Mouse (Mus musculus) large intestine, adult 2 months (tissue): ENCODE results near the gene Capn7. TPM values are rescaled to one million over a fixed set of nuclear protein-coding genes. Genes with fewer than 3 reads are reported as not detected.

Experiments used
- DNase-seq: peaks from one replicate; pipeline ENCODE4 v3.0.0-alpha.2; 2012; ENCODE audit warnings: low read depth, low spot score
- WGBS: fragments of 180-500 bp; shearing (Covaris S2); methylation state at CpG from one replicate; pipeline ENCODE4 v1.1.7; 2018; 5-methylcytosine and 5-hydroxymethylcytosine counted together
- polyA plus RNA-seq: library from polyadenylated mRNA; depleted of rRNA; stranded (reverse); fragments of >200 nt; gene quantifications from 2 replicates; pipeline ENCODE4 v1.2.3, GENCODE M21; 2012; rRNA removed

Capn7 gene
- polyA plus RNA-seq = 8.8 and 12.1 TPM in 2 replicates

DNA sequence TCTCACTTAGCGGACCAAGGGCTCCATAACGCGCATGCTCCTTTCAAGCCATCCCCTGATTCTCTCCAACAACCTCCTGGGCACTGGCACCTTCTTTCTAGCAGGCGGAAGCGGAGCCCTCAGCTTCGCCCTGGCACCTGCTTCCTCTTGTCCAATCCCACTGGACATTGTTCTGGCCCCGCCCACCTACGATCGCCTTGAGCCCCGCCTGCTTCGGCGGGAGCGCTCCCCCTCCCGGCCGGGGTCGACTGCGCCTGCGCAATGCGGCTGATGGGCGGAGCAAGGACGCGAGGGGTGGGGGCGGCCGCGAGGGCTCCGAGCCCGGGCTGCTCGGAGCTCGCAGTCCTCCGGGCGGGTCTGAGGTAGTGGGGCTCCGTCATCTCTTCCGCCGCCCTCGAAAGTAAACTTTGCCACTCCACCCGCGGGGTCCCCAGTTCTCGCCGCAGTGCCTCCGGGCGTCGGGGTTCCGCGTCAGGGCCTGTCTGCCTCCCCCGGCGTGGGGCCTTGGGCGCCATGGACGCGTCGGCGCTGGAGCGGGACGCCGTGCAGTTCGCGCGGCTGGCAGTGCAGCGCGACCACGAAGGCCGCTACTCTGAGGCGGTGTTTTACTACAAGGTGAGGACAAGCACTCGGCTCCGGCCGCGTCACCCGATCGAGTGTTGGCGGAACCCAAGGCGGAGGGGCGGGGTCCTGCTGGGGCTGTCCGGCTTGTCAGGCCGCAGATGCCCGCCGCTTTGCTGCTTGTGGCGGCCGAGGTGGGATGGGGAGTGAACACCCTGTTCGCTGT, at the start of gene Capn7:
Capn7 (plus strand) TSS at position 270 of the 787 bp plus-strand sequence.
- under 1% methylated on average over 78 of the region's 78 CpGs for WGBS
- DNase-seq = peak; percentile 96

DNA sequence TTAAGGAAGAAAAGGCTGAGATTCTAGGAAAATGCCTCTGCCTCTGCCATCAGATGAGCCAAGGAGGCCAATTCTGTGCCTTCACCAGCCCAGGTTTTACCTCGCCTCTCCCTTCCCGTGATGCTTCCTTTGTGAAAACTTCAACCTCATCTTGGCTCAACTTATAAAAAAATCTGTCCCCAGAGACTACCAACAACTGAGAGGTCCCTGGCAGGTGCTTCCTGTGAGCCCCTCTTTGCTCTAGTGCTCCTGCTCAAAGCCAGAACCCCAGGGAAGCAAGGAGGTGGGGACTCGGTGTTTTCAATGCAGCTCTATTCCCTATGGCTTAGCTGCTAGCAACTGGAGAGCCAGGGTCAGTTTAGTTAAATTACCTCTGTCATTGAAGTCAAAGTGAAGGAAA, 23.2 kb upstream of the Capn7 start:
- no peak for DNase-seq
- 53% methylated on average over 3 of the region's 3 CpGs for whole genome bisulfite sequencing

DNA sequence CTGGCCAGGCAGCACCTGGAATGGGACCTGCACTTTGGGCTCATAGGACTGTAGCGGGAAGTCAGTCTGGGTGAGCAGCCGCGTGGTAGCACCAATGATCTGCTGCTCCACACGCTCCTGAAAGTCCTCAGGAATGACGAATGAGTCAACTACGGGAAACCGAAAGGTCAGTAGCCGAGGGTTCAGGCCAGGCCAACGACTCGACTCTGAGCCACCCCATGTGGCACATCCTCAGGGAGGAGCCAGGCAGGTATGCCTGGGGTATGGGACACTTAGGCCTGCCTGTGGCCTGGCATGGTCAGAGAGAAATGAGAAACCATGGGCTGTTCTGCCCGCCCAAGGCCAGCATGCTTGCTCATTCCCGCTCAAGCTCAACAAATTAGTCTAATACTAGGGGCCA, 19.8 kb upstream of the Capn7 start:
- DNase-seq = no peak
- WGBS = 67% methylated on average over 12 of the region's 12 CpGs

DNA sequence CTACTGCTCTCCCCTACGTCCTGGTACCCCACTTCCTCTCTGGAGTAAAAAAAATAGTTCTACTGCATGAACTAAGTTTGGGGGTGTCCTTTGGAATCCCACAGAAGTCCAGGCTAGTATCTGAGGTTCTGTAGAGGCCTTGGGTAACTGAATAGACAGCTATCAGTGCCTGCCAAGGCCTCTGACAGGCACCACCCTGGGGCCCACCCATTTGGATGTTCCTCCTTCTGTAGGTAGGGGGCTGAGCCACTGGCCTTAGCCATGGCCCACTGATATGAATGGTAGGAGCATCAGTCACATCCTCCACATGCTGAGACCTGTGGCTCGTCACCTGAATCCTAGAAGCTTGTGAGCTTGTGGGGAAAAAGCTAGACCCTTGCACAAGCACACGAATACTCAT, 18.7 kb upstream of the Capn7 start:
- no peak for DNase-seq
- WGBS = 87% methylated on average over 3 of the region's 3 CpGs

DNA sequence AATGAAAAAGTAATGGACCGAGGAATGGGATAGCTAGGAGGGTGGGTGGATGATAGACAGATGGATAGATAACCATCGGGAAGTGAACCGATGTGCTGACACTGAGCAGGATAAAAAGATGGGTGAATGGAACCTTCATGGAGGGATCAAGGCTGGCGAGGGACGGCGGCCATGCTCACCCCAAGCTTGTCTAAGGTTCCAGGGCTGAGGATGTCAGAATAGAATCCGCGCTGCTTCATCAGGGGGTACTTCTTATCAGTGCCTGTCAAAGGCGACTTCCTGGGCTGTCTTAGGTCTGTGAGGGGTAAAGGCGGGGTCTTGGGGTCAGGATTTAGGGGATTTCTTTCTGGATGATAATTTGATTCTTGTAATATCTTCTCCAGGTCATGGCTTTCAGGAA, 16.9 kb upstream of the Capn7 start:
- no peak for DNase-seq
- WGBS = 87% methylated on average over 10 of the region's 10 CpGs

DNA sequence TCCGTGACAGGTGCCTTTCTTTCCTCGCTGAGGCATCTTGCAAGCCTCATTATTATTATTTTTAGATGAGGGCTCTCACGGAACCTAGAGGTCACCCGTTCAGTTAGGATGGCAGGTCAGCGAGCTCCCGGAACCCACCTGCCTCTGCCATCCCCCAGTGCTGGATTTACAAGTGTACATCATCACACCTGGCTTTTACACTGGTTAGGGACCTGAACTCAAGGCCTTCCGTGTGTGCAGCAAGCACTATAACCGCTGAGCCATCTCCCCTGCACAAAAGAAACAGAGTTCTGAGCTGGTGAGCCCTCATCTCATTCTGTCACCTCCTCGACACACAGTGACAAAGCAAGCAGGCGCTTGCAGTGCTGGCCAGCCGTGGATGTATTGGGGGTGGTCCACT, 15.3 kb upstream of the Capn7 start:
- no peak for DNase-seq
- WGBS = 88% methylated on average over 11 of the region's 11 CpGs

DNA sequence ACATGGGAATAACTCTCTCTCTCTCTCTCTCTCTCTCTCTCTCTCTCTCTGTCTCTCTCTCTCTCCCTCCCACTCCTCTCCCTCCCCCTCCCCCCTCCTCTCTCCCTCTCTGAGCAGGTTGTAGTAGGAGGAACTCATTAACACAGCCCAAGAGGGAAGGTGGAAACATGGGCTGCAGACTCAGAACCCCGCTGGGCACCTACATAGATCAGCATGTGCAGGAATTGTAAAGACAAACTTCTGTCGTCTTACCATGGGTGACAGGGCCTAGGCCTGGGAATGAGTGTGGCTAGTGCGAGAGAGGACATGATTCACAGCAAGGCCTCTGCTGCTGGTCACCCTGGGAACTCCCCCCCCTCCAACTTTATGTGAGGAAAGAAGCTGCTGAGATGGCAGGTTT, 14.2 kb upstream of the Capn7 start:
- no peak for DNase-seq
- WGBS = 86% methylated on average over 3 of the region's 3 CpGs

DNA sequence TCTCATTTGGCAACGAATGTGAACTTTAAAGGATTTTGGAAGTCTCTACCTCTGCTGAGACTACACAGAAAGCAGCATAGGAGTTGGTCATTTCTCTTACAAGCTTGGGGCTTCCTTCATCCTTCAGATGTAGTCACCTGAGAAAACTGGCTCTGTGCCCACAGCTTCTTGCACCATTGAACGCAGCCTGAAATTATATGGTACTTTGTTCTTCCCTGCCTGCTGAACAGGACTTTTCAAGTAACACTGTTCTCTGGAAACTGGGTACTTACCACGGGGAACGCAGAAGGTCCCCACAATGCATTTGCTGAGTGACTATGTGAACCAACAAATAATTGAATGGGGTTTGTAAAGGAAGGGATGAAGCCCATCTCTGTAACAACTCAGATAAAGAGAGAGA, 13.2 kb upstream of the Capn7 start:
- 48% methylated on average over 4 of the region's 4 CpGs for WGBS
- no peak for DNase-seq

DNA sequence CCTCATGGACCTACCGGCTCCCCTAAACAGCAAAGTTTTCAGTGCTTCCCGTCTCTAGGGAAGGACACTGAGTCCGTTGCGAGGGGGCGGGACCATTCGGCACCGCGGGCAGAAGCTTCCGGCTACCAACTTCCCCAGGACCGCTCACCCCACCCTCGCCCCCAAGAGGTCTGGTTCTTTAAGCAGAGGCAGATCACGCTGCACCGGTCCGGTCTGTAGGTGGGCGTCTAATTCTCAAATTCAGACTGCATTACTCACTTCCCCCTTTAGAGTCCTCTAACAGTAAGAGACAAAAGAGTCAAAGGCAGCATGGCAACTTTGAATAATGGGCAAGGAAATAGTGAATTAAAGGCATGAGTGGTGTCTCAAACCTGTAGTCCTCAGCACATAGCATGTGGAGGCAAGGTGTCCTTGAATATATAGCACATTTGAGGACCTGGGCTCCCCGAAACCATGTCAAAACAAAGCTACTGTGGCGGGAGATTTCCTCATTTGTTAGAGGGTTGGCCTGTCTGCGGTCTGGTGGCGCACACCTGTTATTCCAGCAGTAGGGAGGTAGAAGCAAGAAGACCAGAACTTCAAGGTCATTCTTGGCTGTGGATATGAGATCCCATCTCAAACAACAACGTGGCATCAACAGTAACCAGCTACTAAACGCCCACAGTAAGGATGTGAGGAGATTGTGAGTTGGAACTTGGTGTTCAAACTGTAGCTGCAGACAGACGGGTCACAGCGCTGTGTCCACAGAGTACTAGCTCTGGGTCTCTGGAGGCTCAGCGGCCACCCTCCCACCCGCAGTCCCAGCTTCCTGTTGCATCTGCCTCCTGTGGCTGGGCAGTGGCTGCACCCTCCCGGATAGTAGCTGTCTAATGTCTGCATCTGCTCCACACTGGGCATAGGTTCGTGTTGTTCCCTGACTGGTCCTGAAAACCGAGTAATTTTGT, 12.3 kb upstream of the Capn7 start, which contains the start of gene Dnah1:
Dnah1 (minus strand) TSS at position 48 of the 944 bp plus-strand sequence.
- DNase-seq = no peak
- WGBS = 31% methylated on average over 28 of the region's 28 CpGs

DNA sequence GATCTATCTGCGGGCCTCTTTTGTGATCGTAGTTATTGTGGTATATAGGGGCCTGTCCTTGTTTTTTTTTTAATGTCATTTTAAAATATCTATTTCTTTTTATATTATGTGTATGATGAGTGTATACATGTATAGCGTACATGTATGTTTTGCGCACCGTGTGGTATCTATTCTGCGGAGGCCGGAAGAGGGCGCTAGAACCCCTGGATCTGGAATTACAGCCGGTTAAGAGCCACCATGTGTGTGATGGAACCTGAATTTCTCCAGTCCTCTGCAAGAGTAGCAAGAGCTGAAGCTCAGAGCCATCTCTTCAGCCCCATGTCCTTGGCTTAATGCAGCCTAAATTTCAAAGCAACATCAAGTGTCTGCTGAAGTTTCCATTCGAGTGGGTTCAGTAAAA, 11.6 kb upstream of the Capn7 start:
- WGBS = 78% methylated on average over 10 of the region's 10 CpGs
- DNase-seq = no peak

DNA sequence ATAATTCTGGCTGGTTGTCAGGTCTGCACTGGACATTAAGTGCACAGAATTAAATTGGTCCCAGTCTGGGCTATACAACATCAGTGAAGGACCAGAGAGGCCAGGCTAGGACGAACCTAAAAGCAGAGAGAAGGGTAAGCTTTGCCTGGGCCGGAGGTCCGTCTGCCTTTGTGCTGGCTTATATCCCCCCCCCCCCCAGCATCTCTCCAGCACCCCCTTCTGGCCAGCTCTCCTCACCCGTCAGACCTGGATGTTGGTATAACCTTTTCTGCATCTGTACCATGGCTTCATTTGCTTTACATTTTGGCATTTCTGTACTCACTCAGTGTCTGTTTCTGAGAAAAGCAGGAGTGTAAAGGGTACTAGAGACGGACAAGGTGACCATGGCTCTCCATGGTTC, 10.9 kb upstream of the Capn7 start:
- 47% methylated on average over 5 of the region's 5 CpGs for WGBS
- DNase-seq = no peak

DNA sequence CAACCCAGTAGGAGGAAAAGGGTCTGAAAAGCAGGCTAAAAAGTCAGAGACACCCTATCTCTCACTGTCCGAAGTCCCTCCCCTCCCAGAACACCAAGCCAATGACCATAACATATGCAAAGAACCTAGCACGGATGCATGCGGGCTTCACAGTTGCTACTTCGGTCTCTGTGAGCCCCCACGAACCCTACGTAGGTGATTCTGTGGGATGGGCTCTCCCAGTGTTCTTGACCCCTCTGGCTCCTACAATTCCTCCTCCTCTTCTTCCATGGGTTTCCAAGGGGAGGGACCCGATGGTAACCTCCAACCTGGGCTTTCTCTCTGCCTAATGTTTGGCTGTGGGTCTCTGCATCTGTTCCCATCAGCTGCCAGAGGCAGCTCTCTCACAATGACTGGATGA, 9.7 kb upstream of the Capn7 start:
- 73% methylated on average over 7 of the region's 7 CpGs for WGBS
- no peak for DNase-seq

DNA sequence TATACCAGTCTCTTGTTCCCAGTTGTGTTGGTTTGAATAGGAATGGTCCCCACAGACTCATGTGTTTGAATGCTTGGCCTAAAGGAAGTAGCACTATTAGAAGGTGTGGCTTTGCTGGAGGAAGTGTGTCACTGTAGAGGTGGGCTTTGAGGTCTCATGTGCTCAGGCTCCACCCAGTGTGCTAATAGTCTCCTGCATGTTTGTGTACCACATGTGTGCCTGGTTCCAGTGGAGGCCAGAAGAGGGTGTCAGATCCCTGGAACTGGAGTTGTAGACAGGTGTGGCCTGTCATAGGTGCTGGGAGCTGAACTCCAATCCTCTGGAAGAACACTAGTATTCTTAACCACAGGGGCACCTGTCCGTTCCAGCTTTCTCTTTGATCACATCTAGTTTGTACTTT, 9.2 kb upstream of the Capn7 start:
- no peak for DNase-seq
- WGBS = 83% methylated on average over 1 of the region's 1 CpGs

DNA sequence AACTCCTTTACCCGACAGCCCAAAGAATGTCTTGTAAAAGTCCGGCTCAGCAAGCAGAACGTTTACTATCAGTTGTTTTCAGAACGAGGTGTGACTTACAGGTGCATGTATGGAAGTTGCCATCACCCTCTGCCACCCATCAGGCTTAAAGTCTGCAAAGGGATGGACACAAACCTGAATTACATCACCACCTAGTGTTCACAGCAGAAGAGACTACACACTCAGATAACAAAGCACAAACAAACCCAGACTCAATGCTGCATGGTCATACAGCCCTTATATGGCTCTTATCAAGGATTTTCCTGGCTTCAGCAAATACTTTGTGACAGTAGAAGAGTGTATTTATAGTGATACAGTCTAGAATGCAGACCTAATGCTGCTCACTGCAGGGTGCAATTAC, 8.8 kb upstream of the Capn7 start:
- 32% methylated on average over 4 of the region's 4 CpGs for WGBS
- no peak for DNase-seq

DNA sequence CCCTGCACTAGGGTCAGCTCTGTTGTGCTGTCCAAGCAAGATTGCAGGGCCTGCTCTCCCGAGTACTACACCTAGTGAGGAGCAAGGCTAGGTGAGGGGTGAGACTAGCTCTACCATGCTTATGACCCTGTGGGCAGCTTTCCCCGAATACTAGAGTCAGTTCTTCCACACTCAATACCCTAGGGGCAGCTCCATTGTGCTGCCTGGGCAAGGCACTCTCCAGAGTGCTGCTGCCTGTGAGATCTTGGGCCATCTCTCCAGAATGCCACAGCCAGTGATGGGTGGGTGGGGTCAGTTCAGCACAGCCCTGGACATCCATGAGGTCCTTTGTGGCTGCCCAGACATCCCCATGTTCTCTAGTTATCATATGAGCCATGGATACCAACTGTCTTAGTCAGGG, 6.7 kb upstream of the Capn7 start:
- no peak for DNase-seq
- WGBS = 45% methylated on average over 2 of the region's 2 CpGs

DNA sequence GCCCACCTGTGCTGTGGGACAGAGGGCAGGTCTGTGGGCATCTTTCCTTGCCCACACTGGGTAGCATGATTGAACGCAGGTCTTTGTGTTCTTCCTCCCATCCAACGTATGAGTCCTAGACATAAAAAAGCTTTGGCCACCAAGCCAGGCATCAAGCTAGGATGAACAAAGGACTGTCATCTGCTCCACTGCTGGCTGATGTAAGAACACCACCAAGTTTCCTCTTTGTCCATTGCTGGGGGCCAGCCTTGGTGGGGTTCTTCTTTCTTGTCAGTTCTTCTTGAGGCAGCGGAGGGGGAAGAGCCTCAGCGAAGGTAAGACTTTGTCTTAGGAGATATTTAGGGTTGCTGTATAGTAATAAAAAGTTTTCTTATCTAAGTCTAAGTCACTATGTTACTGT, 5.5 kb upstream of the Capn7 start:
- 60% methylated on average over 4 of the region's 4 CpGs for WGBS

DNA sequence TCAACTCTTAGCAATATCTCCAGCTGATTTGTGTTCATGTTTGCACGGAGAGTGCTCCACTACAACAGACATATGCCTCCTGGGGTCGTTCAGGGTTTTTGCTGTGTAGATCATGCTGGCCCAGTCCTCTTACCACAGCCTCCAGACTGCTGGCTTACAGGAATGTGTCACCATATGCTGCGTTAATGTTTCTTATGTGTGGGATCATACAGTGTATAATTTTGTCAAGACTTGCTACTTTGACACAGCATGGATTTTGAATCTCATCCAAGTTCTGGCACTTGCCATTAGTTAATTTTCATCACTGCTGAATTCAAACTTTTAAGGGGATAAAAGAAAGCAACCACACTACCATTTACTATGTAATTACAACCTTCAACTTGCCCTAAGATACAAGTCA, 673 bp upstream of the Capn7 start:
- DNase-seq = no peak
- WGBS = 49% methylated on average over 3 of the region's 3 CpGs

More for the DNA sequence above, 5.5 kb upstream of the Capn7 start:
- DNase-seq = no peak

DNA sequence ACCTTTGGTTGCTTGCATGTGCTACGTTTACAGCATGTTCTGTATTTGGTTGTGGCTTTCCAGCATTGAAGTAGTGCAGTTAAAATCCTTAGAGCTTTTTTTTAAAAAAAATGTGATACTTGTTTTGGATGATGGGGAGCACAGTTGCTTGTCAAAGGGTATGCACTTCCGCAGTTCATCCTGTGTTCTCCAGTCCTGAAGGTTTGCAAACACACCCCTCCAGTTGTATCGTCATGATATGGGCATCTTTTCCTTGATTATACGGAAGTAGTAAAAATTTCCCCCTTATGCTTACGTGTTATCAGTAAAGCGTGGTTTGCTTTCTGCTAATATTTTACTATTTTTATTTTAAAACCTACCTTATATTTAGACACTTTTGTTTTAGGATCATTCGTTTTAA, 968 bp downstream of the Capn7 start:
- DNase-seq = peak; percentile 18
- WGBS = 5% methylated on average over 7 of the region's 7 CpGs

DNA sequence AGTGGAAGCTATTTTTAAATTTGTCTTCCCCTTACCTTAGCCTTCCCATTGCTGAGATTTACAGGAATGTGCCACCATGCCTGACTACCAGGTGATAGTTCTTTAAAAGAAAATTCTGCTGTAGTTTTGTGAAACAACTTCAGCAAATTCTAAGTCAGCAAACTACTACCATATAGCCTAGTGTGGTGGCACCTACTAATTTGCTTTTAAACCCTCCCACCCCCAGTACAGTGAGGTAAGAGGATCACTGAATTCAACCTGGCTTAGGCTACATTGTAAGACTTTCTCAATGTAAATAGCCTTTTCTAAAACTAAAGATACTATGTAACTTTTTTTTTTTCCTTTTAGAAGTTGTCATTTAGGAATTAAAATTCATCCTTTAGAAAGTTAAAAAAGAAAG, 1.5 kb downstream of the Capn7 start:
- DNase-seq = no peak

DNA sequence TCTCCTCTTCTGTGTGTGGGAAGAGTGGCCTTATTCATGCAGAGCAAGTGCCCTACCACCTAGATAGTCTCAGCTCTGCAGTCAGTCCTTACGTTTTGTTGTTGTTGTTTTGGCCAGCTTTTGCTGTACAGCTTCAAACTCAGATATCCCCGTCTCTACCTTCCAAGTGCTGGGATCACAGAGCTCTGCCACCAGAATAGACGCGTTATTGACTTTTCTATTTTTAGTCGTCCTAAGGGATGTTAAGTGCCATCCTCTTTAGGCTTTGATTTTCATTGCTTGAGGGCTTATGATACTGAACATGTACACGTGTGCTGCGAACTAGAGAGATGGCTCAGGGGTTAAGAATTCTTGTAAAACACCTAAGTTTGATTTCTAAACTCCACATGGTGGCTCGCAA, 6.8 kb downstream of the Capn7 start:
- 76% methylated on average over 8 of the region's 8 CpGs for WGBS
- no peak for DNase-seq

DNA sequence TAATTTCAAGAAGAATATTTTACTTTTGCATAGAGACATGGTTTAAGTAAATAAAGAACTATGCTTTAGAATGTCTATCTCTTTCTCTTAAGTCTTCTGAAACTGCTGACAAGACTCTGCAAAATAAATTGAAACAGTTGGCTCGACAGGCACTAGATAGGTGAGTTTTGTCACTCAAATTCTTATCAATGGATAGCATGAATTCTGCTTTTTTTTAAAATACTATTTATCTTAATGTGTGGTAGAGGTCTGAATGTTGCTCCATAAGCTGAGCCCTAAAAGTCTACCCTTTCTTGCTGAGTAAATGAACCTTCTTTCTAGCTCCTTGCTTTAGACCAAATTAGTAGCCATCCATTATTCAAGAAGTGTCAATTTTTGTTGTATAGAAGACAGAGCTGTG, 8.9 kb downstream of the Capn7 start:
- 95% methylated on average over 1 of the region's 1 CpGs for WGBS

More for the DNA sequence above, 8.9 kb downstream of the Capn7 start:
- DNase-seq = no peak
